Mouse (Mus musculus) left cerebral cortex, adult 2 months (tissue): ENCODE results near the gene Sh3pxd2a. TPM values are rescaled to one million over a fixed set of nuclear protein-coding genes. Genes with fewer than 3 reads are reported as not detected.

Source experiments
- DNase-seq, 2 experiments: peaks; one replicate each; pipeline ENCODE4 v3.0.0; 2021 to 2022; ENCODE audit warnings: low spot score in 2 of 2, mixed read lengths in 1 of 2; ENCODE audit errors: extremely low spot score in 1 of 2
- H3K27ac ChIP-seq: fragments of 200-600 bp; 2 replicates; pipeline ENCODE4 v1.8.1; 2022
- H3K4me3 ChIP-seq: fragments of 200-600 bp; 2 replicates; pipeline ENCODE4 v1.8.1; 2022
- CTCF ChIP-seq: fragments of 200-600 bp; IDR thresholded peaks from 2 replicates; pipeline ENCODE4 v1.8.1; 2022; ENCODE audit warnings: antibody characterized with exemption, mild to moderate bottlenecking, moderate library complexity
- intact Hi-C: fragments of 180-260 bp; cut with DNase I; formaldehyde crosslinking; loops from one replicate; pipeline ENCODE4 v1.15.1; 2025
- total RNA-seq, 2 experiments: library from RNA; stranded (reverse); gene quantifications; 2 replicates each; pipeline ENCODE4 v1.2.3; 2021

The Sh3pxd2a gene
- total RNA-seq, 2 experiments from 2014 or later = 30.2 to 36.8 TPM

DNA sequence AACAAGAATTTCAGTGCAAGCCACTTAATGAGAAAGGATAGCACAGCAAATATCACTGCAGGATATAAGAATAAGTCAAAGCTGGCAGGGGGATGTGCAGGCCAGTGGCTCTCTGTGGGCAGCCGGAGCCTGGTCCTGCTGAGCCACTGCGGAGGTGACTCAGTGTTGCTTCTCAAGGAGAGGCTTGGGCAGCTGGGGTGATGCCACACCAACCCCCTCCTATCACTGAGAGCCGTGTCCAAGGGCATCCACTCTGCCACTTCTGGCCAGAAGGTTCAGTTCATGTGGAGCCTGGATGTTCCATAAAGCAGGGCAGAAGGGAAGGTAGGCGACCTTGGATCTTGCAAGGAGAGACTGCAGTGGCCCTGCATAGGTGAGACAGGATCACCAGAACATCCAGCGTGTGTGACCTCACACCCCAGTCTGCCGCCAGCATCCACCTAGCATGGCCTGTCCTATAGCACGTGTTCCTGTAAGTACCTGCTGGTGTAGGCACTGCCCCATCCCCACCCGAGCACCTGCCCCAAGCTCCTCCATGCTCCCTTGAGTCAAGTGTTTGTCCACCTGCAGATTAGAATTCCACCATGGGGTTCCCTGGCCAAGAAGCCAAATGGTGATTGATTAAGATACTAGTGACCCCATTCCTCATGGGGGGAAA lies 89.2 kb downstream of the Sh3pxd2a start:
- no peak overlapping the region for H3K4me3 ChIP-seq
- no peak for TF ChIP-seq CTCF
- no peak for DNase-seq
- intact Hi-C loops = no loop called here
- no peak overlapping the region for H3K27ac ChIP-seq

DNA sequence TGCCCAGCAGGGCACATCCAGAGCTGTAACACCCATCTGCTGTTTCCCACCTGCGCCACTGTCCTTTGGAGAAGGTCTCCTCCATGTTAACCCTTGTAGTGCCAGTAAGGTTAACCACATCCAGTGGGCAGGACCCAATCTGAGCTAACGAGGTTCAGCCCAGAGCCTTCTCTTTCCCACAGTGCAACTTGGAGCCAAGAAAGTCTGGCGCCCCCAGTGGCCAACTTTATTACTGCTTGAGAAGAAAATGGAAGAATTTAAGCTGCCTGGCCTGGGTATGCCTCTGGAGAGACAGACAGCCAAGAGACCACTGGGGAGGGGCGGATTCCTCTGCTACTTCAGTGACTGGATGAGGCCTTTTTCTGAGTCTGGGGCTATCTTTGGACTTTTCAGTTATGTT lies 89.8 kb downstream of the Sh3pxd2a start:
- intact Hi-C loops = no loop called here
- no peak overlapping the region for H3K27ac ChIP-seq
- peak; percentile 80 for TF ChIP-seq CTCF
- no peak overlapping the region for H3K4me3 ChIP-seq
- peak; percentile 39 to 43 for DNase-seq

DNA sequence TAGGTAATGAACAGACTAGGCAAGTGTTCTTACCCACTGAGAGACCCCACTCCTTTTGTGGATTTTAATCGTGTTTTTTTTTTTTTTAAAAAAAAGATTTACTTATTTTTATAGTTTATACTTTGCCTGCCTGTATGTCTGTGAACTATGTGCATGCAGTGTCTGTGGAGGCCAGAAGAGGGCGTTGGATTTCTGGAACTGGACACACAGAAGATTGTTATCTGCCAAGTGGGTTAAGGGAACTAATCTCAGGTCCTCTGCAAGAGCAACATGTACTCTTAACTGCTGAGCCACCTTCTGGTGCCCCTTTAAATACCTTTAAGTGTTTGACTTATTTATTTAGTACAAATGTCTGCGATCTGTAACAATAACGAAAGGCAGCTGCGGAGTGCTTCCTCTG lies 92.2 kb downstream of the Sh3pxd2a start:
- Histone ChIP-seq H3K27ac (no peak overlapping the region), H3K4me3 (no peak overlapping the region)
- intact Hi-C loops = no loop called here
- peak; percentile 5; the same call in 1 of the 2 replicates for TF ChIP-seq CTCF
- no peak for DNase-seq

DNA sequence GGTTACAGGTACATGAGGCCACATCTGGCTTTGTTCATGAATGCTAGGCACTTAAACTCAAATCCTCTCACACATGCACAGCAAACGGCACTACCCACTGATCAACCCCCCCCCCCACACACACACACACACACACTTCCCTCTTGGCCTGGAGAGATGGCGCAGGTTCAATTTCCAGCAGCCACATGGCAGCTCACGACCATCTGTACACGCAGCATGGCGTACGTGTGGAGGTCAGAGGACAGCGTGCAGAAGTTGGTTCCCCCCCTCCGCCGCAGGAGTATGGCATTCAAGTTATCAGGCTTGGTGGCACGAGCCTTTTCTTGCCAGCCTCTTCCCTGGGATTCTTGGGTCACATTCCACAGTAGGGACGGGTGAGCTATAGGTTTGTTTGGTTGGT lies 92.7 kb downstream of the Sh3pxd2a start:
- no peak for DNase-seq
- intact Hi-C loops = no loop called here
- TF ChIP-seq CTCF = no peak
- Histone ChIP-seq H3K4me3 (no peak overlapping the region), H3K27ac (no peak overlapping the region)

DNA sequence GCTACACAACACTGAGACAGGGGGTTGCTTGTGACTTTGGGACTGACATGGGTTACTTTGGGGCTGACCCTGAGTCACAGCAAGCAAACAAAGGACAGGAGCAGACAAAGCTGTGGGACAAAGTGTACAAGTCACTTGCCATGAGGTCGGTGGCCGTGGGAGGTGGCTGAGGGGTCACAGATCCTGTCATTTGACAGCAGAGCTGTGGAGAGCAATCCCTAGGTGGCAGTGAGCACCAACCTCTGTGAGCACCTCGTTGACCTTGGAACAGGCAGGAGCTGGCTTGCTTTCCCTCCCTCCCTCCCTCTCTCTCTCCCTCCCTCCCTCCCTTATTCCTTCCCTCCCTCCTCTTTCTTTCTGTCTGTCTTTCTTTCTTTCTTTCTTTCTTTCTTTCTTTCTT lies 95.2 kb downstream of the Sh3pxd2a start:
- no peak for DNase-seq
- intact Hi-C loops = no loop called here
- TF ChIP-seq CTCF = no peak
- H3K4me3 ChIP-seq = no peak overlapping the region
- no peak overlapping the region for H3K27ac ChIP-seq

DNA sequence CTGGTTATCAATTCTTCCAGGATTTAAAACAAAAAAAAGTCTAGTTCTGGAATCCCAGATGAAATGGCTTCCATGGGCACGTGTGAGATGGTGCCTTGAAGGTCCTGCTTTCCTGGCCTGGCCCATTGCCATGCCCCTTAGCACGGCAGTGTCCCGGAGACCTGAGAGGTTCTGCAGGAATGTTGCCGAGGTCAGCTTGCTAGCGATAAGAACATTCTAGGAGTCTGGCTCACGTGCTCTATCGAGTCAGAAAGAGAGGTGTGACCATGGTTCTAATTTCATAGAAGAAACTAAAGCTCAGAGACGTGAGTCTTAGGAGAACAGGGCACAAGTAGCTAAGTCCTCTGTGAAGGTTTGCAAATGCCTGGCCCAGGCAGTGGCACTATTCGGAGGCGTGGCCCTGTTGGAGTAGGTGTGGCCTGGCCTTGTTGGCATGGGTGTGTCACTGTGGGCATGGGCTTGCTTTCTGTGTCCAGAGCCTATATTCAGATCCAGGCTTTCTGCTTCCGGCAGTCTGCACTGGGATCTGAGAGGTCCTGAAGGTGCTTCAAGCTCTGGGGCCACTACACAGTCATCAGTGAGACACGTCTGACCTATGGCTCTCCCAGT lies 96.8 kb downstream of the Sh3pxd2a start:
- intact Hi-C loops = no loop called here
- no peak overlapping the region for H3K4me3 ChIP-seq
- no peak overlapping the region for H3K27ac ChIP-seq
- no peak for TF ChIP-seq CTCF
- DNase-seq = no peak

DNA sequence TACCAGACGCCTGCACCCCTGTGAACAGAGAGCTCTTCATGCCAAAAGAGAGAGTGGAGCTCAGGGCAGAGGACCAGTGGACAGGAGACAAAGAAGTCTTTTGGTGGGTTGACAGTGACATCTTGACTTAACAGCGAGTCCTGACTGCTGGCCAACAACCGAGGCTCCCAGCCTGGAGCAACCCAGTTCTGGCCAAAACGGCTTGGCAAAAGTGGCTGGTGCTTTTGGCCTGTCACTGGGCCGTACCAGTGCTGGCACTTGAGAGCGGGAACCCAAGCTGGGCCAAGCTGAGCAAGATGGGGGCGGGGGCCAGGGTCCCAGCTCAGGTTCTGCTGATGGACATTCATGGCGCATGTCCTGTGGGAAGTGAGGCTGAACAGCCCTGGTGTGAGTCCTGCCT lies 97.6 kb downstream of the Sh3pxd2a start:
- Histone ChIP-seq H3K27ac (no peak overlapping the region), H3K4me3 (no peak overlapping the region)
- intact Hi-C loops = no loop called here
- no peak for TF ChIP-seq CTCF
- no peak for DNase-seq

DNA sequence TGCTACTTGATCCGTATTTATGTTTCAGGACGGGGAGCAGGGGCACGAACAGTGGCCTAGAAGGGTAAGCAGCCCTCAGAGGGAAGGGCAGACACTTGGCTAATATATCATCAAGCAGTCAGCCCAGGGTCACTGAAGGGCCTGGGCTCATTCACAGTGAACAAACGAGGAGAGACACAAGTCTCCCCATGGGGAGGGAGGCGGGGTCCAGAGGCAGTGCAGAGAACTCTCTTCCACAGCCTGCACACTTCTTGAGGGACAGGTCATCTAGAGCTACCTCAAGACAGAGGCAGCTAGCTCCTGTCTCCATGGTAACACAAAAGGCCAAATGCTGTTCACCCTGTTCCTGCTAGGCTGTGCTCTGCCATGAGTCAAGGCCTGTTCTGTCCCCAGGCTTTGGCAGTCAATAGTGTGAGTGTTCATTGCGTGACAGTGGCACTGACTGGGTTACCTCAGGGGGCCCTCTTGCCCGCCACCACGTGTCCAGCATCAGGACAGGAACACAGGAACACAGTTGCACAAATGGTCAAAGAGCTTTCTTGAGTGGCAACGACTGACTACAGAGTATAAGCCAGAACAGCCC lies 101.0 kb downstream of the Sh3pxd2a start:
- no peak overlapping the region for H3K4me3 ChIP-seq
- intact Hi-C loops = no loop called here
- TF ChIP-seq CTCF = no peak

DNA sequence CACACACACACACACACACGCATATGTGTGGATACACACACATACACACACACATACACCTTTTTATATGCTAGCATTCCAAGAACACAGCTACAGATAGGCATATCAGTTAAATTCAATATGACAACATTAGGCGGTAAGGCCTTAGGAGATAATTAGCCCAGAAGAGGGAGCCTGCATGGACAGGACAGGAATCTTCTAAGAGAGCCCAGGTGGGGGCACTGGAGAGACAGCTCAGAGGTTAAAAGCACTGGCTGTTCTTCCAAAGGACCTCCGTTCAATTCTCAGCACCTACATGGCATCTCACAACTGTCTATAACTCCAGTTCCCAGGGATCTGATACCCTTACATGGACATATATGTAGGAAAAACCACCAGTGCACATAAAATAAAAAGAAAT lies 103.3 kb downstream of the Sh3pxd2a start:
- Histone ChIP-seq H3K4me3 (no peak overlapping the region), H3K27ac (no peak overlapping the region)
- DNase-seq = no peak
- no peak; the same call in none of the 2 replicates for TF ChIP-seq CTCF
- intact Hi-C loops = no loop called here

More for the DNA sequence above, 101.0 kb downstream of the Sh3pxd2a start:
- H3K27ac ChIP-seq = no peak overlapping the region
- DNase-seq = no peak

DNA sequence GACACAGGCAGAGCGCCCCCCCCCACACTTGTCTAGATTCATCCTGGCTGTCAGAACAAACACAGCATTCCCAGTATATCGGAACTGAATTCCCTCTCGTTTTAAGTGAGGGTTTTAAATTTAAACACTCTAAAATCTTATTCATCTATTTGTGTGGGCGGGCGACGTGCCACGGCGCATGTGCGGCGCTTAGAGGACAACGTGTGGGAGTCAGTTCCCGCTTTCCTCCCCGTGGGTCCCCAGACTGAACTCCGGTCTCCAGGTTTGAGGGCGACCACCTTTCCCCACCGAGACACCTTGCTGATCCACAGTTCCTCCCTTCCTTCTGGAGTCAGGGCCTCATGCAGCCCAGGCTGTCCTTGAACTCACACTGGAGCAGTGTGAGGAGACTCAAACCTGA lies 104.2 kb downstream of the Sh3pxd2a start:
- Histone ChIP-seq H3K4me3 (no peak overlapping the region), H3K27ac (no peak overlapping the region)
- DNase-seq = no peak
- no peak for TF ChIP-seq CTCF
- intact Hi-C loops = no loop called here

DNA sequence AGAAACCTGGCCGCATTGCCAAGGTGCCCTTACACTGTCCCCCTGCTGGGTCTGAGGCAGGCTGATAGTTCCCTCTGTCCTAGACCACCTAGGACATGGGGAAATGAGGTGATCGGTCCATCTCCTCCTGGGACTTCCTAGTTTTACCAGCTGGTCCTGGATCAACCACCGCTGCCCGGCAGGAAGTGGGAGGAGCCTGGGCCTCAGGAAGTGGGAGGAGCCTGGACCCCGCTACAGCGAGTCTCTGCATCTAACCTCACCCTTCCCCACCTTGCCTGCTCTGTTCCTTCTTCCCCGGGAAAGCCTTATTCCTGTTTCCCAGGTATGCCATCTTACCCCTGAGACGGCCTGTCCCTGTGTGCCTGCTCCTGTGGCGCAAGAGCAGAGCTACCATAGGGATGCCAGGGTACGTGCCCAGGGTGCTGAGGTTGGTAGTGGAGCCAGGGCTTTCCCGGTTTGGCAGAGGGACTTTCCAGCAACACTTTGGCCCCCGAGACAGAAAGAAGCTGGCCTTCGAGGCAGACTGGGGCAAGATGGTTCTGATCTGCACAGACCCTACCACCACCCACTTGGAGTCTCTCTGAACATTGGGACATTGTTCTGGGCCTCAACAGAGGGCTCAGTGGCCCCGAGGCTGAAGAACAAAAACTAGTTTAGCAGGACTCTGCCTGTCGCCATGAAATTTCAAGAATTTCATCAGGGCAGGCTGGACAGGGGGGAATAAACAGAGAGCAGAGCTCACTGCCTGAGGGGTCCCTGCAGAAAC lies 104.9 kb downstream of the Sh3pxd2a start:
- H3K27ac ChIP-seq = no peak overlapping the region
- TF ChIP-seq CTCF = no peak
- intact Hi-C loops = loop anchor here (10.0 kb wide), 2 partner anchors 265 to 375 kb away; partner anchors contain the start of gene Sfr1
- no peak overlapping the region for H3K4me3 ChIP-seq
- DNase-seq = no peak

DNA sequence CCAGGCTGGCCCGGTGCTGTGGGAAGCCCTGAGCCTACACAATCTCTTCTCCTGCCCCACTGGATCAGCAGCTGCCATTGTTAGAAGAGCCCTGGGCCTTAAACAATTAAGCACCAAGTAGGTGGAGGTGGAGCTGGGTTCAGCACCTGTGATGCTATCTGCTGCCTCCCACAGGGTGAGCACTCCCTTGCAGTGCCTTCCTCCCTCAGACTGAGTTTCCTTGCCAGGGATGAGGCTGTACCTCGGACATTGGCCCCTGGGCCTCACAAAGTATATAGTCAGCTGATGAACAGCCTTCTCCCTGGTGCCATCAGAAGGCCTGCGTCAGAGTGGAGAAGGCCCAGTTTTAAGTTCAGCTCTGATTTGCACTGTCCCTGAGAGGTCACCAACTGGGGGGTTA lies 106.9 kb downstream of the Sh3pxd2a start:
- no peak for DNase-seq
- intact Hi-C loops = loop anchor here (2.0 to 10.0 kb wide), 3 partner anchors 268 to 464 kb away; partner anchors contain the start of gene Sfr1
- Histone ChIP-seq H3K27ac (no peak overlapping the region), H3K4me3 (no peak overlapping the region)
- TF ChIP-seq CTCF = no peak
